Mouse (Mus musculus) layer of hippocampus, postnatal 36 days (tissue): Measurements from ENCODE around the gene Flt4. TPM values are rescaled to one million over a fixed set of nuclear protein-coding genes. Genes with fewer than 3 reads are reported as not detected.
"Not testable (repeated sequence)": the region's sequence is repeated elsewhere in the genome, so short reads cannot be mapped to it uniquely, and the experiment has no call there.

Source experiments
- DNase-seq, 2 experiments: peaks; one replicate each; pipeline ENCODE4 v3.0.0; 2022
- total RNA-seq, 2 experiments: library from RNA; stranded (reverse); gene quantifications; 2 replicates each; pipeline ENCODE4 v1.2.3; 2021

Gene Flt4
- total RNA-seq, result 1 to 10 TPM; 1.8 to 2.4 TPM

GRCm38 (mm10) chr11:49608938-49609867, at the start of gene Flt4:
Gene Flt4, plus strand, starts transcription at chr11:49609263.
- DNase-seq, result not testable (repeated sequence)

GRCm38 (mm10) chr11:49575054-49575453, 34.0 kb upstream of the Flt4 start:
- not testable (repeated sequence) for DNase-seq

- DNase-seq, result not testable (repeated sequence)
Measured at GRCm38 (mm10) chr11:49580452-49580851, 28.6 kb upstream of the Flt4 start.

- DNase-seq, result no peak
Measured at GRCm38 (mm10) chr11:49590213-49590612, 18.9 kb upstream of the Flt4 start.

- DNase-seq, result not testable (repeated sequence)
Measured at GRCm38 (mm10) chr11:49597149-49597548, 11.9 kb upstream of the Flt4 start.

GRCm38 (mm10) chr11:49608306-49608705, 757 bp upstream of the Flt4 start:
- DNase-seq, result not testable (repeated sequence)

GRCm38 (mm10) chr11:49609868-49610824, 1.1 kb downstream of the Flt4 start:
- DNase-seq, result not testable (repeated sequence)

- DNase-seq, result not testable (repeated sequence)
Measured at GRCm38 (mm10) chr11:49611349-49611748, 2.3 kb downstream of the Flt4 start.

- no peak for DNase-seq
Measured at GRCm38 (mm10) chr11:49612154-49612553, 3.1 kb downstream of the Flt4 start.

GRCm38 (mm10) chr11:49613349-49613748, 4.3 kb downstream of the Flt4 start:
- no peak for DNase-seq

GRCm38 (mm10) chr11:49615856-49616725, 7.0 kb downstream of the Flt4 start:
- no peak for DNase-seq

- no peak for DNase-seq
Measured at GRCm38 (mm10) chr11:49618476-49618875, 9.4 kb downstream of the Flt4 start.

GRCm38 (mm10) chr11:49621953-49622352, 12.9 kb downstream of the Flt4 start:
- no peak for DNase-seq

- no peak for DNase-seq
Measured at GRCm38 (mm10) chr11:49624156-49624555, 15.1 kb downstream of the Flt4 start.

- DNase-seq, result no peak
Measured at GRCm38 (mm10) chr11:49625863-49626262, 16.8 kb downstream of the Flt4 start.

GRCm38 (mm10) chr11:49626748-49627147, 17.7 kb downstream of the Flt4 start:
- no peak for DNase-seq

GRCm38 (mm10) chr11:49631154-49631553, 22.1 kb downstream of the Flt4 start:
- DNase-seq, result no peak

- DNase-seq, result no peak
Measured at GRCm38 (mm10) chr11:49632256-49632655, 23.2 kb downstream of the Flt4 start.

GRCm38 (mm10) chr11:49634101-49634500, 25.0 kb downstream of the Flt4 start:
- no peak for DNase-seq

- DNase-seq, result no peak
Measured at GRCm38 (mm10) chr11:49635671-49636070, 26.6 kb downstream of the Flt4 start.

GRCm38 (mm10) chr11:49636449-49636848, 27.4 kb downstream of the Flt4 start:
- no peak for DNase-seq

GRCm38 (mm10) chr11:49645677-49646076, 36.6 kb downstream of the Flt4 start:
- no peak for DNase-seq
